Mouse (Mus musculus): ENCODE results near the gene Ppl.

DNA sequence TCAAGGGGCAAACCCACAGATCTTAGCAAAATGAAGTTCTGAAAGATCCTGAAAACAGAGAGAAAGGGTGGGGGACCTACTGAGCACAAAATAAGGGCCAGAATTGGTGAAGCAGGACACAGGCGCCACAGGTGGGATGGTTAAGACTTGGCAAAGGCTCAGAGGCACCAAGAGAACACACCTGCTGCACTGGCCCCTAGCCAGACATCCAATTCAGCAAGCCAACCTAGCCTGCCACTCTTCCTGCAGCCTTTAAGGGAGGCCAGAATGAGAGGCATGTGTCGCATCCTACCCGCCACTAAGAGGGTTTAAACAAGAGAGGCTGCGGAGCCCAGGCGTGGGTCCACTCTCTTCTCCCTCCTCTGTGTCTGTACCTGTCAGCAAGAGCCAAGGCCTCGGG lies 31.2 kb downstream of the Ppl start:
- no peak for TF ChIP-seq CTCF (IDR thresholded peaks at IDR 0.05; ENCODE audit: control insufficient read depth, insufficient read depth, insufficient read length)
- no peak for TF ChIP-seq MYOD1 (IDR thresholded peaks at IDR 0.05; ENCODE audit: control insufficient read depth, insufficient read length, low read depth)
- TF ChIP-seq MAX (IDR thresholded peaks at IDR 0.05): no peak
- no peak for TF ChIP-seq USF1 (IDR thresholded peaks at IDR 0.05; ENCODE audit: low read depth)
- no peak for TF ChIP-seq FOSL1 (IDR thresholded peaks at IDR 0.05; ENCODE audit: insufficient read depth, low read length, poor library complexity, severe bottlenecking)

Measured in C2C12 (cell line).